Mouse (Mus musculus): ENCODE measurements around the gene Fosb.

- TF ChIP-seq EP300 (IDR thresholded peaks at IDR 0.05; ENCODE audit: low read depth) = no peak
- TF ChIP-seq CTCF (IDR thresholded peaks at IDR 0.05; ENCODE audit: low read depth) = no peak
Observed at GRCm38 (mm10) chr7:19305796-19306765, 3.8 kb downstream of the Fosb start.
